Mouse (Mus musculus): ENCODE data around the gene Sacm1l. TPM values are rescaled to one million over a fixed set of nuclear protein-coding genes. Genes with fewer than 3 reads are reported as not detected.
A peak's percentile ranks its signal among the peaks of the same experiment; 100 is the strongest.

Sacm1l gene
- polyA plus RNA-seq, 1 experiment from 2014 or later = 74.4 TPM

DNA sequence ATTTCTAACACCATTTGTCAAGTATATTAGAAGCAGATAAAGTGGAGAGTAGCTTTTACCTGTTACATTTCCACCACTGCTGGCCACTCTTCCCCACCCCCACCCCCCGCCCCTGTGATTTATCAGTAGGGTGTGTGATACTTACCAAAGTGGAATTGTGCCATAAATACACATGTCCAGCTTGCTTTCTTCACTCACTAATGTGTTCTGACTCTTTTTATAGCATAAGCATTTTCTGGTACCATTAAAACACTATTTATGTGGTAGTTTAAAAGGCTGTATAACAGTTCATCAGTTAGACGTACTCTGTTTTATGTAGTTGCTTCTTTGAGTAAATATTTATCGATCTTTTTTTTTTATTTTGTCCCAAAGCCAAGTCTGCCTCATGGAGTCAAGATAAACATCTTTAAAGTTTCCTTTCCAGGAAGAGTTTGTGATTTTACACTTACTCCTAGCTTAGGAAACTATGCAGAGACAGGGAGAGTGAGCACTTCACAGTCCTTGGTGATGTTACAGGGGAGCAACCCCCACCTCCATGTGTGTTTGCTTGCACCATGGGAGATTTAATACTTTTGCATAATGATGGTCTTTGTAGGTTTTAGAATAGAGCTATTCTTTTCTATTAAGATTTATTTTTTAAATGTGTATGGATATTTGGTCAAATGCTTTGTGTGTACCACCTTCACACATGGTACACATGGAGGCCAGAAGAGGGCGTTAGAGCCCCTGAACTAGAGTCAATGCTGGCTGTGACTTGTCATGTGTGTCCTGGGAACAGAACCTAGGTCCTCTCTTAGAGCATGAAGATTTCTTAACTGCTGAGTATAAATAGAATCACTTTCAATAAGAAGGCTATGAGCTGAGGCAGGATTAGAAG lies 23.1 kb upstream of the Sacm1l start:
- WGBS = 44% methylated on average over 4 of the region's 4 CpGs

DNA sequence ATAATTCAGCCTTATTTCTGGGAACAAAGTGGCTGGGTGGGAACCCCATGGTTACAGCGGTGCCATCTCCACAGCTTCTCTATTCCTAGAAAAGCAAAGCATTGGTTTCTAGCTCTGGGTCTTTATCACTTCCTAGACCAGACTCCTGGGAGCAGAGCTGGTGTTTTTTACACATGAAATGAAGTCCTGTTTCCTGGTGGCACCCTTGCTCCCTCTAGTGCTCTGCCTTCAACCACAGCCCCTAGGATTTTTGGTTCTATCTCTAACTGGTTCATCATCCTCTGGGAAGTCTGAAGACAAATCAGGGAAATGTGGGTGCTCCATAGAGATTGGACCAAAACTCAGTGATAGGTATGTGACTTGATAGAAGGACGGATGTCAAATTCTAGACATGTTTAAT lies 22.2 kb upstream of the Sacm1l start:
- Histone ChIP-seq H3K9me3 (ENCODE audit: control insufficient read depth, low read length) (no peaks in the 10 kb centered on the region), H3K36me3 (ENCODE audit: control insufficient read depth, insufficient read depth, low read length) (peaks cover 9% of the 10 kb centered on the region), H3K4me2 (ENCODE audit: low read depth, low read length) (no peak overlapping the region), H3K27me3 (replicated peaks; ENCODE audit: control insufficient read depth, insufficient read depth, low read length) (no peaks in the 10 kb centered on the region), H3K4me1 (ENCODE audit: control insufficient read depth, insufficient read depth, low read length) (peaks cover 30% of the 10 kb centered on the region), H3K27ac (ENCODE audit: low read length) (peak overlapping the region; percentile 56; the same call in 1 of the 2 replicates), H3K9ac (ENCODE audit: low read depth, low read length) (no peak overlapping the region), H3K4me3 (ENCODE audit: low read length) (no peak overlapping the region)
- no peak for ATAC-seq
- 93% methylated on average over 2 of the region's 2 CpGs for WGBS

More for the DNA sequence above, 23.1 kb upstream of the Sacm1l start:
- Histone ChIP-seq H3K9ac (ENCODE audit: low read depth, low read length) (no peak overlapping the region), H3K4me2 (ENCODE audit: low read depth, low read length) (no peak overlapping the region), H3K27ac (ENCODE audit: low read length) (peak overlapping the region; percentile 56), H3K4me1 (ENCODE audit: control insufficient read depth, insufficient read depth, low read length) (peaks cover 30% of the 10 kb centered on the region), H3K36me3 (ENCODE audit: control insufficient read depth, insufficient read depth, low read length) (peaks cover 2% of the 10 kb centered on the region), H3K4me3 (ENCODE audit: low read length) (no peak overlapping the region), H3K27me3 (replicated peaks; ENCODE audit: control insufficient read depth, insufficient read depth, low read length) (no peaks in the 10 kb centered on the region), H3K9me3 (ENCODE audit: control insufficient read depth, low read length) (no peaks in the 10 kb centered on the region)
- ATAC-seq = peak; percentile 39; the same call in 1 of the 2 replicates

DNA sequence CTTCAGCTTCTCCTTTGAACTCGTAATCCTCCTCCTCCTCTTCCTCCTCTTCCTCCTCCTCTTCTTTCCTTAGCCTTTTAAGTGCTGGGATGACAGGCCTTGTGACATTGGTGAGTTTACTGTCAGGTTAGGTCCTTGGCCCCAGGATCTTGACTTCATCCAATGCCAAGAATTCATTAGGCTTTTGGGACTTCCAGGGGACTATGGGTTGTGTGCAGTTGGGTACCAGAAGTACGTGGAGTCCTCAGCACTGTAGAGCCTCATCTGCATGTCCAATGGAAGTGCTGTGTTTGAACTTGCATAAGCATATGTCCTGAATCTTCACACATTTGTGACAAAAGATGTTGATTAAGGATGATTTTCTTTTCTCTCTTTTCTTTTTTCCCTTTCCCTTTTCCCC lies 20.6 kb upstream of the Sacm1l start:
- no peak for ATAC-seq
- Histone ChIP-seq H3K4me2 (ENCODE audit: low read depth, low read length) (no peak overlapping the region), H3K4me1 (ENCODE audit: control insufficient read depth, insufficient read depth, low read length) (peaks cover 30% of the 10 kb centered on the region), H3K27me3 (replicated peaks; ENCODE audit: control insufficient read depth, insufficient read depth, low read length) (no peaks in the 10 kb centered on the region), H3K27ac (ENCODE audit: low read length) (no peak overlapping the region), H3K36me3 (ENCODE audit: control insufficient read depth, insufficient read depth, low read length) (peaks cover 13% of the 10 kb centered on the region), H3K9me3 (ENCODE audit: control insufficient read depth, low read length) (no peaks in the 10 kb centered on the region), H3K4me3 (ENCODE audit: low read length) (no peak overlapping the region), H3K9ac (ENCODE audit: low read depth, low read length) (no peak overlapping the region)
- 88% methylated on average over 2 of the region's 2 CpGs for WGBS

DNA sequence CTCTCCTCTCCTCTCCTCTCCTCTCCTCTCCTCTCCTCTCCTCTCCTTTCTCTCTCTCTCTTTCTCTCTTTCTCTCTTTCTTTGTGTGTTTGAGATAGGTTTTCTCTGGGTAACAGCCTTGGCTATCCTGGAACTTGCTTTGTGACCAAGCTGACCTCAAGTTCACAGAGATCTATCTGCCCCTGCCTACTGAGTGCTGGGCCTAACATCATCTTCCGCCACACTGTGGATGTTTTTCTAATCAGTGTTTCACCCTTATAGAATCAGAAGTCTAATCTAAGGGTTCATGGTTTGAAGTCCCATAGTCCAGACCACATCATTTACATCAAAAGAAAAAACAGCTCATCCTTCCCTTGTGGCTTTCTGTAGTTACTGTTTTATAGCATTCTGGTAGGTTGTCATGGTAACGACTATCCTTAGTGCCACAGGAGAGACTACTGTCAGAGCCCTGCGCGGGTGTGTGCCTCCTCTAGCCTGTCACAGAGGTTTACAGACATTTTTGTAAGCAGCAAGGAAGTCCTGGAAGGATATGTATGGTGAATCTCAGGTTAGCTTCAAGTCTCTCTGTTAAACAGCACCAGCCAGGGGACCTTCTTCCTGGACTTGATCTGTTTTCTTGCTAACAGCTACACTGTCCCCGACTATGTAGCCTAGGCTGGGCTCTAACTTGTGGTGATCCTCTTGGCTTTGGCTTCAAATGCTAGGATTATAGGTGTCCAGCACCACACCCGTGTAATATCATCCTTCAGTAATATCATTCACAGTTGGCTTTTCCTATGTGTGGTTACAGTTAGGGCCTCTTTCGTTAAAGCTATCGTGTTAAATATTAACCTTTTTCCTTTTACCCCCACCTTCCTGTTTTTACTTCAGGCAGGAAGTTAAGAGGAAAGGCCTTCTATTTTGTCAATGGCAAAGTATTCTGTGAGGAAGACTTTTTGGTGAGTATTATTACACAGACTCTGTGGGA lies 19.6 kb upstream of the Sacm1l start:
- WGBS = 44% methylated on average over 8 of the region's 8 CpGs
- Histone ChIP-seq H3K27ac (ENCODE audit: low read length) (peak overlapping the region; percentile 63), H3K9ac (ENCODE audit: low read depth, low read length) (no peak overlapping the region), H3K36me3 (ENCODE audit: control insufficient read depth, insufficient read depth, low read length) (peaks cover 13% of the 10 kb centered on the region), H3K4me1 (ENCODE audit: control insufficient read depth, insufficient read depth, low read length) (peaks cover 23% of the 10 kb centered on the region), H3K4me3 (ENCODE audit: low read length) (no peak overlapping the region), H3K27me3 (replicated peaks; ENCODE audit: control insufficient read depth, insufficient read depth, low read length) (no peaks in the 10 kb centered on the region), H3K4me2 (ENCODE audit: low read depth, low read length) (peak overlapping the region; percentile 20), H3K9me3 (ENCODE audit: control insufficient read depth, low read length) (no peaks in the 10 kb centered on the region)
- peak; percentile 75 for ATAC-seq

DNA sequence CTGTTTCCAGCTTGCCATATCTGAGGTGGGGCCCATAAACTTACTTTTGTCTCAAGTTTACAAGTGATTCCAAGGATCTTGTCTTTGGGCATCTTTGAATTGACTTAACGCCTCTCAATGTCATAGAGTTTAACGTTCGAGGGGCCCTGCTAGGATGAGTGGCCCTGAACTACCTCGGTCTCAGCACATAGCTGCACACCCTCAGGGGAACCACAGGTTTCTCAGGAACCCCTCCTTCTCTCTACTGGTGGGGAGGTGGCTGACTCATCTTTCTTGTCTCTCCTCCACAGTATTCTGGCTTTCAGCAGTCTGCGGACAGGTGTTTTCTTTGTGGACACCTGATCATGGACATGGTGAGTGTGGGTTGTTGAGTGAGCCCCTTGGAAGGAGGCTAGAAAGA lies 18.6 kb upstream of the Sacm1l start:
- Histone ChIP-seq H3K4me3 (ENCODE audit: low read length) (no peak overlapping the region), H3K4me2 (ENCODE audit: low read depth, low read length) (0 out of 2 replicates have a peak overlapping the region, but pooled peaks have one; percentile 1), H3K4me1 (ENCODE audit: control insufficient read depth, insufficient read depth, low read length) (peaks cover 19% of the 10 kb centered on the region), H3K9ac (ENCODE audit: low read depth, low read length) (no peak overlapping the region), H3K9me3 (ENCODE audit: control insufficient read depth, low read length) (no peaks in the 10 kb centered on the region), H3K27ac (ENCODE audit: low read length) (no peak overlapping the region), H3K27me3 (replicated peaks; ENCODE audit: control insufficient read depth, insufficient read depth, low read length) (no peaks in the 10 kb centered on the region), H3K36me3 (ENCODE audit: control insufficient read depth, insufficient read depth, low read length) (peaks cover 13% of the 10 kb centered on the region)
- WGBS = 77% methylated on average over 5 of the region's 5 CpGs
- ATAC-seq = no peak

DNA sequence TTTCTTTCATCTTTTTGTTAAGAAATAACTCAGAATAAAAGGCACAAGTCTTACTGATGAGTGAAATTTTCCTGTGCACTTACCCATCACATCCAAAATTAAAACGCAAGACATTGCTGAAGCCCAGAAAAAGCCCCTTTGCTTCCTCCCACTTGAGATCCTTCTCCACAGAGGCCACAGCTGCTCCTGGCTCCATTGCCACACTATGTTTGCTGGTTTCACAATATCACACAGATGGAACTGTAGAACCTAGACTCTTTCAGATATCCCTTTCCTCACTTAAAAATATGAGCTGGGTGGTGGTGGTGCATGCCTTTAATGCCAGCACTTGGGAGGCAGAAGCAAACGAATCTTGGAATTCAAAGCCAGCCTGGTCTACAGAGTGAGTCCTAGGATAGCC lies 17.1 kb upstream of the Sacm1l start:
- no peak overlapping the region for H3K4me2 ChIP-seq (ENCODE audit: low read depth, low read length)
- no peaks in the 10 kb centered on the region for H3K27me3 ChIP-seq (replicated peaks; ENCODE audit: control insufficient read depth, insufficient read depth, low read length)
- peaks cover 11% of the 10 kb centered on the region; the same call in 1 of the 2 replicates for H3K4me1 ChIP-seq (ENCODE audit: control insufficient read depth, insufficient read depth, low read length)
- WGBS = 78% methylated on average over 2 of the region's 2 CpGs
- H3K27ac ChIP-seq (ENCODE audit: low read length) = no peak overlapping the region
- no peak overlapping the region for H3K9ac ChIP-seq (ENCODE audit: low read depth, low read length)
- ATAC-seq = no peak
- no peaks in the 10 kb centered on the region for H3K9me3 ChIP-seq (ENCODE audit: control insufficient read depth, low read length)
- peaks cover 25% of the 10 kb centered on the region for H3K36me3 ChIP-seq (ENCODE audit: control insufficient read depth, insufficient read depth, low read length)
- H3K4me3 ChIP-seq (ENCODE audit: low read length) = no peak overlapping the region

DNA sequence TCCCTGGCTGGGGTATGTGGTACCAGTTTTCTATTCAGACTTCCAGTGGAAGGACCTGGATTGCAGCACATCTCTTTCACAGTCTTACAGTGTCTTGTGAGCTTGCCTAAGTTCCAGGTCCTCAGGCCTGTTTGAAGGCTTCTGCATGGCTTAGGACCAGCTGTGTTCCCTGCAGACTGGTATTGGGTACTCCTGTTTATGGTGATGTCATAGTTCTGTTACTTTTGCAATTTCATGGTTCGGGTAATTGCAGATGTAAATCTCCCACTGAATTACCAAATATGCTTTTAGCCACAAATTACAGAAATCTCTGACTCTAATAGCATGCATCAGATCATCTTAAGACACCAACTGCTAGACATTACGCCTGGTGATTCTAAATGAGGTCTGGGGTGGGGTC lies 14.5 kb upstream of the Sacm1l start:
- H3K4me1 ChIP-seq (ENCODE audit: control insufficient read depth, insufficient read depth, low read length) = peaks cover 3% of the 10 kb centered on the region; the same call in 1 of the 2 replicates
- no peak for ATAC-seq
- WGBS = 91% methylated on average over 2 of the region's 2 CpGs
- H3K9ac ChIP-seq (ENCODE audit: low read depth, low read length) = no peak overlapping the region
- no peak overlapping the region for H3K4me2 ChIP-seq (ENCODE audit: low read depth, low read length)
- no peaks in the 10 kb centered on the region for H3K9me3 ChIP-seq (ENCODE audit: control insufficient read depth, low read length)
- no peaks in the 10 kb centered on the region for H3K27me3 ChIP-seq (replicated peaks; ENCODE audit: control insufficient read depth, insufficient read depth, low read length)
- H3K36me3 ChIP-seq (ENCODE audit: control insufficient read depth, insufficient read depth, low read length) = peaks cover 38% of the 10 kb centered on the region
- H3K27ac ChIP-seq (ENCODE audit: low read length) = no peak overlapping the region
- H3K4me3 ChIP-seq (ENCODE audit: low read length) = no peak overlapping the region

DNA sequence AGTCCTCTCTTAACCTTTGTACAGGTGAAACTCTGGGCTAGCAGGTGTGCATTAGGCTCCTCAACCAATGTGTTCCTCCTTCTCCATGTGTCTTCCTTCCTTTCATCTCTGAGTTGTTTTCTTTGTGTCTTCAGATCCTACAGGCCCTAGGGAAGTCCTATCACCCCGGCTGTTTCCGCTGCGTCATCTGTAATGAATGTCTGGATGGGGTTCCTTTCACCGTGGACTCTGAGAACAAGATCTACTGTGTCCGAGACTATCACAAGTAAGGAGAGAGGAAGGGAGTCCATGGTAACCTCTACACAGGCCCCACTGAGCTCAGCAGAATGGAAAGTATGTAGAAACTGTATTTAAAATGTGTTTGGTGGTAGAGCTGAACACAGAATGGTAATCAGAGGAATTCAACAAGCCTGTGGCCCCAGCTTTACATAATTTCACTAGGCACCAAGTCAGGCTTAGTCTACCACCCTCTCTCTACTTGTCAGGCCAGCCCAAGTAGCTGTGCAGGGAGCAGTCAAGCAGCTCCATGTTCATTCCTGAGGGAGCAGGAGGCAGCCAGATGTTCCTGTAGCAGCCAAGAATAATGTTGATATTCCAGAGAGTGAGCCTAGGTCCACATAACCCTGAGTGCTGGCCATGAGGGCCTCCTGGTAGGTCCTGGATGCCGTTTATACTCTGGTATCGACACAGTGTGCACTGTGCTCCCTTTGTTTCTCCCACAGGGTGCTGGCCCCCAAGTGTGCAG lies 12.7 kb upstream of the Sacm1l start:
- 87% methylated on average over 7 of the region's 7 CpGs for WGBS
- H3K9me3 ChIP-seq (ENCODE audit: control insufficient read depth, low read length) = no peaks in the 10 kb centered on the region
- H3K27me3 ChIP-seq (replicated peaks; ENCODE audit: control insufficient read depth, insufficient read depth, low read length) = no peaks in the 10 kb centered on the region
- no peak for ATAC-seq
- no peak overlapping the region for H3K9ac ChIP-seq (ENCODE audit: low read depth, low read length)
- H3K36me3 ChIP-seq (ENCODE audit: control insufficient read depth, insufficient read depth, low read length) = peaks cover 33% of the 10 kb centered on the region
- no peak overlapping the region for H3K4me2 ChIP-seq (ENCODE audit: low read depth, low read length)
- no peak overlapping the region for H3K4me3 ChIP-seq (ENCODE audit: low read length)
- 0 out of 2 replicates have a peak, but pooled peaks cover 4% of the 10 kb centered on the region for H3K4me1 ChIP-seq (ENCODE audit: control insufficient read depth, insufficient read depth, low read length)
- H3K27ac ChIP-seq (ENCODE audit: low read length) = no peak overlapping the region

Data from intestine, embryonic 16.5 days (tissue).